In the genomic region with DNA sequence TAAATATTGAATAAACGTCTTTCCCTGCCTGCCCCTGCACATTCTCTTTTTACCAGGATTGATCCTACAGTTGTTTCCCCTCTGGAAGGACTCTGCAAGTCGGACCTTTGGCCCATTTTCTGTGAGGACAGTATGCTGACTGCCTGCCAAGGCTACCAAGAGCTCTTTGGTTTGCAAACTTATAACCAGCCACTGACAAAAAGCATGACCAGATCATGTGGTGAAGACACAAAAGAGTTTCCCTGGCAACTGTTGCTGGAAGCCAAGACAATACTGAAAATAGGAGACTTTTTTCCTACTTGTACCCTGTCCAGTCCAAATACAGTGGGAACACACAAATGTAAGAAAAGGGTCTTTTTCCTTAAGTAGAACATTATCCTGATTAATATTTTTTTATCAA, we compare ENCODE assay signal across 8 mouse cellular contexts.
DNase-seq lines count a peak whose midpoint lies in the region.

No protein-coding gene starts in this region.

- DNase-seq in adrenal gland, adult (ENCODE audit: inconsistent age in 2 of 2, low spot score in 1 of 2) = peak; percentile 45 to 84
- DNase-seq in adrenal gland, postnatal 4 days (ENCODE audit: low spot score in 2 of 2) = no peak
- DNase-seq in urinary bladder, postnatal 14 days (ENCODE audit: low spot score) = peak; percentile 21
- no peak for DNase-seq in urinary bladder, postnatal 25 days (ENCODE audit: low spot score)
- DNase-seq in kidney, adult 9 months = peak; percentile 94
- DNase-seq in left cerebral cortex, postnatal 4 days = peak; percentile 56
- peak; percentile 19 for DNase-seq in right cerebral cortex, postnatal 14 days
- no peak for DNase-seq in thymus, postnatal 14 days

- intact Hi-C loops in left cerebral cortex, postnatal 4 days (cut with DNase I) = no loop called here

Comparison
In these comparisons a context has a peak if more than half of its experiments do, and no peak if none do; other contexts are left out.
1. DNase-seq: peak in adrenal gland, adult (2 of 2), urinary bladder, postnatal 14 days (single experiment), kidney, adult 9 months (single experiment), left cerebral cortex, postnatal 4 days (single experiment) and right cerebral cortex, postnatal 14 days (single experiment); none in adrenal gland, postnatal 4 days (0 of 2), urinary bladder, postnatal 25 days (single experiment) and thymus, postnatal 14 days (single experiment).